Mouse (Mus musculus): ENCODE results near the gene Gpm6b.

- no peak for TF ChIP-seq CTCF (IDR thresholded peaks at IDR 0.05; ENCODE audit: borderline replicate concordance, control insufficient read depth, extremely low read depth, insufficient read depth, low read length, poor library complexity)
- no peak for TF ChIP-seq POLR2A (IDR thresholded peaks at IDR 0.05; ENCODE audit: control insufficient read depth, extremely low read depth, insufficient read depth, low read length, poor library complexity)
These were observed at the start of gene Gpm6b for GRCm38 (mm10) chrX:166238831-166239460.

All from thymus, adult 2 months (tissue).